Mouse (Mus musculus) gastrocnemius, postnatal 36 days (tissue): ENCODE measurements at regions not wholly inside any gene's neighbourhood (a gene's known extent, or its start where the extent isn't known, plus 50 kb on each side); places are given as distances from the start of the nearest gene placed in this dataset.
A peak's percentile ranks its signal among the peaks of the same experiment; 100 is the strongest.

Source experiments
- DNase-seq, 2 experiments: peaks; one replicate each; pipeline ENCODE4 v3.0.0; 2022
- intact Hi-C: fragments of 180-260 bp; cut with DNase I; formaldehyde crosslinking; loops from one replicate; pipeline ENCODE4 v1.15.1; 2025

DNA sequence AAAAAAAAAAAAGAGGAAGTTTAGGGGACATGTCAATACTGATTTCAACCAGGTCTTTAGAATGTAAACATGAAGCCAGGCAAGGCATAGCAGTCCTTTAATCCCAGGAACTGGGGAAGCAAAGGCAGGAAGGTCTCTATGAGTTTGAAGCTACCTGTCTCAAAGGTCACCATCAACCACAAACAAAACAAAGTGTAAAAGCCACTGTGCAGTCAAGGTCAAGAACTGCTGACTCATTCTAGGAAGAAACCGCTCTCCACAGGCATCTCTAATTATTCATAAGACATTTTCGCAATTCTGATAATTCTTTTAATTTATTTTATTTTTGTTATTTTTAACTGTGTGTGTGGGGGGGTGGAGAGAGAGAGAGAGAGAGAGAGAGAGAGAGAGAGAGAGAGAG is 364.0 kb downstream of the Cntnap4 start:
- intact Hi-C loops: no loop called here
- DNase-seq: no peak

DNA sequence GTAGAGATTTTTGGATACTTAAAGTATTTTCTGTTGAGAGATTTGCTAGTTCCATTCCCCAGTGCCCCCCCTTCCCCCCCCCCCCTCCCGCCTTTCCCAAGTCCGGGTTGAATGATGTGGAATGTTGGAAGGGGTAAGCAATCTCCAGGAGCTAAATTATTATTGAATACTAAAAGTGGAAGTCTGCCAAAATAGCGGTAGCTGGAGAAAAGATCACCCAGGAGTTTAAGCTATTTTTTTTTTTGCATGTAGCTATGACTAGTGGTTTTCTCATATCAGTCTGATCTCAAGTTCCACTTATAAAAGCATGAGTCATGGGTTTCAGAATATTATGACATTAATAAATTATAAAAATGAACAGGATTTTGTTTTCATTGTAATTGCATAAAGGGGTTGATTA is 365.6 kb downstream of the Cntnap4 start:
- intact Hi-C loops: no loop called here

DNA sequence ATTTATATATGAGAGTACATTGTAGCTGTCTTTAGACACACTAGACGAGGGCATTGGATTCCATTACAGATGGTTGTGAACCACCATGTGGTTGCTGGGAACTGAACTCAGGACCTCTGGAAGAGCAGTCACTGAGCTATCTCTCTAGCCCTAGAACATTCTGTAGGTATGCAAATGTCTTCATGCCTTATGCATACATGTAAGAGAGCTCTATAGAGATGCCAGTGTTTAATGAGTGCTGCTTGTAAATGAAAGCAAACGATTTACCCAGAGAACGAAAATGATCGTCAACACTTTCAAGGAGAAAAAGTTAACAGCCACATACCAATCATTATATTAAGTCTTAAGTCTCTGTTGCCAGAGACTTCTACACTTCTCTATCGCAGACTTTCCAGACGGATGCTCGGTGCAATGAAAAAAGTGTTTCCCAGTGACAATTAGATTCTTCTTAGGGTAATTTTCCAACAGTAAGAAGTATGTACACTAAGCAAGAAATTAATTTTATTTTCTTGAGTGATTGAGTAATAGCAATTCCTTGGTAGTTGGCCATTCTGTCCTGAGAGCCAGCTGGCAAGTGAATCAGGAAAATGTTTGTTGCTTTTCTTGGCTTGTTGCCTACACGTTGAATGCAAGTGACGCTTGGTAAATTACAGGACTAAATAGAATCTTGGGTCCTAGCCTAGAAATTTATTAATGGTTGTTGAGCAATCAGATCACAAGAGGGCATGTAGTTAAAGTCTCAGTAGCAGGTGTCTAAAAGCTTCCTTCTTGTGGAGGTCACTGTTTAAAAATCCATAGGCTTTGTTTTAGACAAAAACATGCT is 366.3 kb downstream of the Cntnap4 start:
- peak; percentile 17 to 19 for DNase-seq
- intact Hi-C loops: no loop called here

More for the DNA sequence above, 365.6 kb downstream of the Cntnap4 start:
- no peak for DNase-seq

DNA sequence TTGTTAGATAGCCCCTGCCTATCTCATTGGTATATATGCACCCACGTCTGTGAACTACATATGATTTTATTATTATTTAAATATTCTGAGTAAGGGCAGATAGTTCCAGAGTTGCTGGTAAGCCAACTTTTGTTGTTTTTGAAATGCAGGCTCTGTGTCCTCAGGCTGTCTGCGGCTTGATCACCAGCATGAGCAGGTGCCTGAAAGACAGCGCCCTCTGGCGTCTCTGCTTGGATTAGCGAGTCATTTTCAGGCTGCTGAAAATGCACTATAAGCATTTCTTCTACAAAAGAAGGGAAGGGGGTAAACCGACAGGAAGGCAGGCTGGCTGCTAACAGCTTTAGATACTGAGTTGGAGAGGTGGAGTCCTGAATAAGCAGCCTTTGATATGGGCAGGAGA is 402.6 kb downstream of the Cntnap4 start:
- DNase-seq: peak; percentile 39 to 40
- intact Hi-C loops: loop anchor here (5.0 kb wide), 1 partner anchor 910 kb away; no protein-coding TSS in a partner anchor

DNA sequence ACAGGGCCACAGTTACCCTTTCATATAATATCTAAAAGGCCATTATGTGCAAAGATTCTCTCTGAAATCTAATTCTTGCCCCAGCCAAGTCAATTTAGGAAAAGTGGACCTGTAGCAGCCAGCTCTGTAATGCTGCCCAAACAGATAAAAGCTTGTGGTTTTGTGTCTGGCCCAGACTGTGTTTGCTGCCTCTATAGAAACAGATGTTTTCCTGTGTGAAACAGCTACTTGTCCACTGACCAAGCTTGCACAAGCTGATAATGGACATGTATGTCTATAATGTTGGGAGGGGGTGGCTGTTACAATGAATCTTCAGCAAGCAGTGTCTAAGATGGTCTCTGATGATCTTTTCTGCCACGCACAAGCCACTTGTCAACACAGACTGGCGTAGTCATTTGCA is 405.9 kb downstream of the Cntnap4 start:
- DNase-seq: no peak
- intact Hi-C loops: no loop called here

DNA sequence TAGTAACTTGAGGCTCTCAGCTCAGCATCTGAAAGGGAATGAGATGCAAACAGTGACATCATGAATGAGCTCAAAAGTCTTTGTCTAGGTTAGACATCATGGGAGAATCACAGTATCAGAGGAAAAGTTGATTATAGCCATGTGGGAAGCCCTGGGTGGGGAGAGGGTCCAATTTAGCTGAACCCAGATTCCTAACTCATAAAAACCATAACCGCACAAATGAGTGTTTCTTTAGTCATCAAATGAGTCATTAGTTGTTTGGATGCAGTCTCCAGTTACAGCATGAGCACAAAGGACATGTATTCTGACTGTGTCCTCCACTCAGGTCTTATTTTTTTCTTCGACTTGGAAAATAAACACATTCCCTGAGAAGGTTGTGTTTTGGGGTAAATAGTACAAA is 406.5 kb downstream of the Cntnap4 start:
- intact Hi-C loops: no loop called here
- DNase-seq: no peak

DNA sequence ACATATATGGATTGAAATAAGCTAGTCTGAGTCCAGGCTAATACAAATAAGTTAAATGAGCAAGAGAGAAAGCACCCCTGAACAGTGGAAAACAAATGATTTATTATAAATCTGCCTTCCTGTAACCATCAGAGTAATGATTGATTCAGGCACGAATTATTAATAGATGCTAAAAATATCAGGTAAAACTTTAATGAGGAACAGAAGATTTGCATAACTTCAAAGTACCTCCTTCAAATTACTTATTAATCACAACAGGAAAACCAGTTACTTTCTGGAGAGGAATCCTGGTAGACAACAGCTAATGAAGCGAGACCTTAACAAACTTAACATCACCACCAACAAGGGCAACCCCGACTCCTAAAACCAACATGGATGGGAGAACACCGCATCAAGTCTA is 423.9 kb downstream of the Cntnap4 start:
- intact Hi-C loops: no loop called here
- no peak for DNase-seq

DNA sequence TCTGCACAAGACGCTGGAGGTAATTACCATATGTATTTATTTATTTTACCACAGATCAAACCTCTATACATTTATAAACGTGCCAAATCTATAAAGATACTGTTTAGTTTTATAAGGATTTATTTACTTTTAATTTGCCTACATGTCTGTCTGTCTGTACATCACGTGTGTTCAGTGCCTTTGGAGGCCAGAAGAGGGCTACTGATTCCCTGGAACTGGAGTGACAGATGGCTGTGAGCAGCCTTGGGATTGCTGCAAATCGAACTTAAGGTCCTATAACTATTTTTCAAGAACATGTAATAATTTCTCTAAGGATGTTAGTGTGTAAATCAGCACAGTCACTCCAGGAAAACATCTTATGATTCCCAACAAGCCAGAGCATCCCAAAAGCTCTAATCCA is 437.5 kb downstream of the Cntnap4 start:
- intact Hi-C loops: no loop called here
- no peak for DNase-seq

DNA sequence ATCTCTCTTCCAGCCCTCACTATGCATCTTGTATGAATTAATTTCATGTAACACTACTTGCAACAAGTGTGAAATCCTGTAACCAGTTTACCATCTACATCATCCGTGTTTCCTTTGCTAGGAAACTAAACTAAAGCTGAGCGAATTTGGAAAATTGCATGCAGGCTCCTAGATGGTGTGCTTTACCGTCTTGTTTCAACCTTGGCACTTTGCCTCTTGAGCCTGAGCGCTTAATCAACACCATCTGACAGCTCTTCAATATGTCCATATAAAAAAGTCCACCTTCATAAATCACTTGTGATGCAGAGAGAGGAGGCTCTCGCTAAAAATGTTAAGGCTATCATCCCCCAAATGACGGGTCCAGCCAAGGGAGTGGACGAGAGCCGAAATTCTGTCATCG is 459.0 kb downstream of the Cntnap4 start:
- intact Hi-C loops: no loop called here
- DNase-seq: no peak

DNA sequence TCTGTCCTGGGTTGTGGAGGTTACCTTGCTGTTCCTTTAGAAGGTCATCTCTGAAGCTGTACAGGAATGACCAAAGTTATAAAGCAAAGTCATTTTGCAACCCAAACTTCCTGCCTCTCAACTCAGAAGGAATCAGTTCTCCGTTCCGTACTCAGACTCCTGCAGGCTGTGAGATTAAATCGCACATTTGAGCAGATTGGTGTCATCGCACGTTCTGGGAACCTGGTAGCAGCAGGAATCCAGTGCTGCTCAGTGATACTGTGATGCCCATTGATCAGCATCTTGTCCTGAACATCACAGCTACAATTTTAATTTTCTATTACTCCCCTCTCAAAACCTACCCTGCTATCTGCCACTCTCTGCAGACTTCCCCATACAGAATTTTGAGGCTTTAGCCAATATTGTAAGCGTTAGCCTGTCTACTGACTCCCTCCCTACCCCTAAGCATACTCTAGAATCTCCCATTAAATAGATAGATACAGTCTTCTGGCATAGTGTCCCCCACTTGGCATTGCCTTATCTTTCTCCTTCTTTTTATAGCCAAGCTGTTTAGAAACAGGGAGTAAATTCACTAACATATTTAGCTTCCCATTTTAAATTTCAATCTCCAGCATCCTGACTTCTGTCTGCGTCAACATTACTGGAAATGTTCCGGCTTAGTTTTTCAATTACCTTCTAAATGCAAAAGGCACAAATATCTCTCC is 482.1 kb downstream of the Cntnap4 start:
- DNase-seq: no peak
- intact Hi-C loops: no loop called here

DNA sequence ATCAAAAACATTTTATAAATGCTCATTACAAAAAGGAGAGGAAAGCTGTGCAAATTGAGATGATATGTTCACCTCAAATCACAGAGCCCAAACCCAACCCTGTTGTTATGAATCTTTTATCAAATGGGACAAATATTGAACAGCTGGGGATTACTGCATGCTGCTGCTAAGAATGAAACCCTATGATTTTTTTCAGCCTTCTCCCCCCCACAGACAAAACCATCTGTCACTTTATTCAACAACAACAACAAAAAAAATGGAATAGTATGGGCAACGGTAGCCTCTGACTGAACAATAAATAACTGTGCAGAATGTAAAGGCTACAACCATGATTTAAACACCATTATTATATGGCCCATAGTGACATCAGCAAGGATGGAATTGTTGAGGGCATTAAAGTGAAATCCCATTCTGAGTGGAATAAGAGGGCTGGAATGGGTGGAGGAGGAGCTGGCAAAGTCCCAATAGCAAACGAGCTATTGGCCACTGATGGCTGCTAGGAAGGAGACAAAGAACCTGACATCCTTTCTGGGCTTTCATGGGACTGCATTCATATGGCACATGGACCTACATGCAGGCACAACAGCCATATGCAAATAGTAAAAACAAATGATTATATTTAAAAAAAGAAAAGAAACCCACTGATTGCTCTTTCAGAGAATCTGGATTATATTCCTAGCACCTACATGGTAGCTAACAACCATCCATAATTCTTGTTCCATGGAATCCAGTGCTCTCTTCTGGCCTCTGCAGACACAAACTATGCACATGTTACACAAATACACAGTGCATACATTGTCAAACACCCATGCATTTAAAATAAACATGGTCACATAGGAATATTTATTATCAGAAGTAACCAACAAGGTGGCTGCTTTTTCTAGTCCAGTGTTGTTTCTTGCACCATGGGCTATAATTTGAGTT is 495.7 kb downstream of the Cntnap4 start:
- intact Hi-C loops: no loop called here

DNA sequence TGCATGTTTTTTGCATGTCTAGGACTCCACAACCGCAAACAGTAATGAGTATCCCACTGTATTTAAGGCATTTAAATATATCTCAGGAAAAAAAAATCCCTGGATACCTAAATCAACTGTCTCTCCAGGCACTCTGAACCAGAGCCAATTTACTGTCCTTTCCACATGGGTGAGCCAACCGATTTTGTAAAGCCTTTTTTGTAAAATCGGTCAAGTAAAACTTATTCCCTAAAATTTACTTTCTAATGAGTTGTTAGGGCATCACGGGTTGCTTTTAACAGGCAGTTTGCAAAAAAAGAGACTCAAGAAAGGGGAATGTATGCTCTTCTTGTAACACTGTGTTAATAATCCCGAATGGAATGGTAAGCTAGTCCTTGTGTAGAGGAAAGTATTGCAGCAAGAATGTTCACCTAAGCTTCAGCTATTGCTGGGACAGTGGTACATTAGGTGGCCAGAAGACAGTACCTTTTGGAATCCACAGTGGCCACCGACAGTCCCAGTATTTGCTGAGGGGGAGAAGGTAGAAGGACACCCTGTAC is 496.4 kb downstream of the Cntnap4 start:
- intact Hi-C loops: no loop called here
- DNase-seq: no peak

More for the DNA sequence above, 495.7 kb downstream of the Cntnap4 start:
- no peak for DNase-seq

DNA sequence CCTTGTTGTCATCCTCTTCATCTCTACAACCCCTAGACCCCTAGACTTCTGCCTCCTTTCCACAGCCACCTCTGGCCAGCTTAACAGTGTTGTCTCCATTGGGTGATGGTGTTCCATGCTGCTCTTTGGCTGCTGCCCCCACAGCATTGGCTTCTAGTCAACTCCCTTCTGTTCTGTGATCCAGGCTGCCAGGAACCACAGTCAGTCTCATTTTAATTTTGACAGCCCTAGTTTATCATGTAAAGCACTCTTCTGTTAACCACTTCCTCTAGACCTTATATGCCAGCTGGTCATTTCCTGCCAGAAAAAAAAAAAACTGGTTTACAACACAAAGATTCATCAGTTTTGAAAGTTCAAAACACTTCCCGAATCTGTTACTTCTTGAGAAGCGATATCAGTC is 514.1 kb downstream of the Cntnap4 start:
- DNase-seq: no peak

DNA sequence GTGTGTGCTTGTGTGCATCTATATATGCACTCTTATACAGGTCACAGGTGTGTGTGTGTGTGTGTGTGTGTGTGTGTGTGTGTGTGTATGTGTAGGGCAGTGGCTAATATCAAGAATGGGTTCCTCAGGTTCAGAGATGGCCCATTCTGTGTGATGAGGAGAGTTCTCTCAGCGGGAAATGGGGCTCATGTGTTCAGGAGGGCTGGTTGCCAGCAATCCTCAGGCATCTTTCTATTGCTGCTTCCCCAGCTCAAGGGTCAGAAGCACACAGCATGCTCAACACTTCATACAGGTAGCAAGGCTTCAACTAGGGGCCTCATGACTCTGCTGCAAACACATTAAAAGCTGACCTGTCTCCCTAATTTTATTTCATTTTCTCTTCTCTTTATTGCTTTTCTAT is 517.7 kb downstream of the Cntnap4 start:
- no peak for DNase-seq
- intact Hi-C loops: no loop called here

More for the DNA sequence above, 514.1 kb downstream of the Cntnap4 start:
- intact Hi-C loops: no loop called here

DNA sequence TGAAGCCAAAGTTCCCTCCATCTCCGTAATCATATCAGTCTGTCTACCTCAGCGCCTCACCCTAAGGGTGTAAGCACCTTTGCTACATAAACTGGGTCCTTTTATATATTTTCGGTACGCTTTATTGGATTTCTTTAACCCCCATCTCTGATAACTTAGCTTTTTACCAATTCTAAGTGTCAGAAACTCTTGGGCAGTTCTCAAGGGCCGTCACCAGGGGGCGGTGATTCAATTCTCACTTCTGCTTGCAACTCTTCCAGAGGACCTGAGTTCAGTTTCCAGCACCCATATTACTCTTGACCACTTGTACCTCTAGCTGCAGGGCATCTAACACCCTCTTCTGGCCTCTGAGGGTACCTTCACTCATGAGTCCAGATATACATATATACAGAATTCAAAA is 523.7 kb upstream of the Mon1b start:
- no peak for DNase-seq
- intact Hi-C loops: no loop called here

DNA sequence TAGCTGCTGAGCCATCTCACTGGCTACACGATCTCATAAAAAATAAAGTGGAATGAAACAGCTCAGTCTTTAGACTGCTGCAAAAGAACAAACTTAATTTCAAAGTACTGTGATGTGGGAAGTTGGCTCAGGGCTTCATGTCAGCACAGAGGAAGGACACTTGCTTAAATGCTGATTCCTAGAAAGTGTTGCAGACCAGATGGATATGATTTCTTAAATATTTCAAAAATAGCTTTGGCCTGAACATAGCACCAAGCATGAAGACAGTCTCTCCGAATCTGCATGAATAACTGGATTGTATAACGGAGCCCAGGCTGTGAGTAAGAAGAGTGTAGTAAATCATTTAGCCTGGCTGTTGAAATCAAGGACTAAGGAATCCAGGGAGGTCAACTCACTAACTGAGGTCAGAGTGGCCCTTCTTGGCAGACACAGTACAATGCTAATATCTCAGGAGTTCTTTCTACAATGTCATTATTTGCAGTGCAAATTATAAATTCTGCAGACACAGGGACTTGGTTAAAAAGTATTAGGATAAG is 521.2 kb upstream of the Mon1b start:
- intact Hi-C loops: no loop called here
- no peak for DNase-seq

DNA sequence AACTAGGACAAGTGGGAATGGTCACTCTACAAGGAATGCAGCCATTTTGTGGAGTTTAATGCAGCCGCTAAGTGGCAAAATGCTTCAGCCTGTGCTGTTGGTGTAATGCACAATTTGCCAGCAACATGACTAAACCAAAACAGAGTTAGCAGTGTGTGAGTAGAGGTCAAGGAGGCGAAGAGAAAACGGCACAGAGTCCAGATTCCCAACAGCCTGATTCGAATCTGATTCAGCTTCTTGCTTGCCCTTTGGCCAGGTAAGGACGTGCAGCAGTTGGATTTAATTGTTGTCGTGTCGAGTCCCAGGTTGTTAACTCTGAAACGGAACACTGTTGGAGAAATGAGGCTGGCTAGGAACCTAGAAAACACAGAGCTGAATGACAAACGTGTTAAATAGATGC is 518.1 kb upstream of the Mon1b start:
- intact Hi-C loops: no loop called here
- no peak for DNase-seq

DNA sequence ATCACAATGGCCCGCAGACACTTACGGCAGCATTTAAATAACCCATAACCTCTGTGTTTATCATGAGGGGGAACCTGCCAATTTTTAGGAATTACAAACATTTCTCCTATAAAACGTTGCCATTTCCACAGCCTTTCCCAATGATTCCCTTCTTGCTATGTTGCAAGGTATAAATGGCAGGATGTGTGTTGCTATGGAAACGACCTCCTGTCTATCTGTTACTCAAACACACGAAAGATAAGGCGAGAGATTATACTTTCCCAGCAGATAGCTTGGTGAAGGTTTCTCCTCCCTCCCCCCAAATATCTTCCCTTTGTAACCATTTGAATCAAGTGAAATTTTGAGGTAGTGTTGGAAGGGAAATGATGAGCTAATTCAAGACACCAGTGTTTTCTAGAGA is 509.8 kb upstream of the Mon1b start:
- no peak for DNase-seq
- intact Hi-C loops: no loop called here

DNA sequence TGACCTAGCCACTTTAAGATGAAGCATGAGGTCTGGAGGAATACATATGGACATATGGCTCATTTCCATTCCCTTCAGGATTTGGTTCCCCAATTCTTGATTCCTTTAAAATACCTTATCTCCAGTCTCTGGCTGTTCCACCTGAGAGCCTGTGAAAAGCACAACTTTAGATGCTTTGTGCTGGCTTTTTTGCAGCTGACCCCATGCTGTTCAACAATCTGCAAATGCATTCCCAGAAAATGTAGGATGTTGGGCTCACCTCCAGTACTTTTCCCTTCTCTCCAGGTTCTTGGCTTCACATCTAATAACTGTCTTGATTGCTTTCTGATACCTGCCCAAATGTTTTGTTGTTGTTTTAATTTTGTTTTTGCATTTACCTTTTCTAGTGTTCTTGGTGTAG is 498.0 kb upstream of the Mon1b start:
- no peak for DNase-seq
- intact Hi-C loops: no loop called here

DNA sequence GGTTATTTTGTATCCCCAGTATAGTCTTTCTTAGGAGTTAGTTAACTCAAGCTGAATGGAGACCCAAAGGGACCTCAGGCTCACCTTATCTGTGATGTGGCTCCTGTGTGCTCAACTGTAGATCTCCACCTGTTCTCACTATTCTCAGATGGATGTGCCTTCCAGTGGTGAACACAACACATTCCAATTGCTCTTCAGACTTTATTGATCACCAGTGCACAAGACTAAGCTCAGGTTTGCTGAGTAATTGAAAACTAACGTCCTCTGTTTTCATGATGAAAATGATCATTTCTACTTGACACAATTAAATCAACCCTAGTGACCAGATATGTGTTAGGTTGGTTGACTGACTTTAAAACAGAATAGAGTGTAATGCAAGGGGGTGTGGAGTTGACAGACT is 495.4 kb upstream of the Mon1b start:
- no peak for DNase-seq
- intact Hi-C loops: no loop called here

DNA sequence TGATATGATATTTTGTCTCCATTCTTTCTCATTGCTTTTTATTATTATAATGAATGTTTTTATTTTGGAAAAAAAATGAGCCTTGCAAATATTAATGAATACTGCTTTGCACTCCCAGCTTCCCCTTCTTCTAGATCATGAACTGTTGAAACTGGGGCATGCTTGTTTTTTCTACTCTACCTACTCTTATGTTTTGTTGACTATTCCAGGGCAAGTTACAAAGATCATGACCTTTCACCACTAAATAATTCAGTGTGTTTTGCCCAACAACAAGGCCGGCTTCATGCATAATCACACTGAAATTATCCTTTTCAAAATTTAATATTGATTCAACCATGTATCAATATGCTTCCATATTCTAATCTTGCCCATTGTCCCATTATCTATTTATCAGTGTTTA is 494.3 kb upstream of the Mon1b start:
- intact Hi-C loops: no loop called here

More for the DNA sequence above, 494.3 kb upstream of the Mon1b start:
- DNase-seq: no peak
